Mouse (Mus musculus): ENCODE results near the gene Fam102a. TPM values are rescaled to one million over a fixed set of nuclear protein-coding genes. Genes with fewer than 3 reads are reported as not detected.

Fam102a gene
- polyA plus RNA-seq, 1 experiment, result 37.5 TPM

DNA sequence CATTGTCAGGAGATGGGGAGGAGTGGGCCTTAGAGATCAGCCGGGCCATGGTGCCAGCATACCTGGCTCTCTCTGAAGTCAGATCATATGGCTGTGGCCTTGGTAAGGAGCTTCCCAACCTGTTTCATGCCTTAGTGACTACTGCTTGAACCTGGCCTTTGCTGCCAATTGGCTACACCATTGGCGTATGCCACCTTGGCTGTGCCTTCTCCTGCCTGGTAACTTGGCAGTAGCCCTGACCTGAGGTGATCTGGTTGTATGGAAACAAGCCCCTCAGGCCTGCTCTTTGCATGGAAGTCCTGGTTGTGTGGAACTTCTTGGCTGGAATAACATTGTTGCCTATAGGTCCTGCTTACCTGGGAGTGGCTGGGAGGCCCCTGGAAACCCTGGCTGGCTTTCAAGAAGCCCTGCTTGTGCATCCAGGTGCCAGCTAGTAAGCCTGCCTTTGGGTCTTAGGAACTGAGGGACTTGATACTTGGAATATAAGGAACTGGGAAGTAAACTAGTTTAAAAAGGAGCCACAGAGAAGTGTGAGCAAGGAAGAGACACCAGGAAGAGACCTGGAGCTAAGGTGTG lies 6.3 kb downstream of the Fam102a start:
- no peak for DNase-seq (ENCODE audit: low read depth in 1 of 2, low spot score in 2 of 2)
- Histone ChIP-seq H3K36me3 (ENCODE audit: control insufficient read depth, insufficient read depth, low read length) (no peaks in the 10 kb centered on the region), H3K27me3 (ENCODE audit: control insufficient read depth, insufficient read depth, low read length) (no peaks in the 10 kb centered on the region), H3K4me1 (ENCODE audit: control insufficient read depth, insufficient read depth, insufficient read length) (peaks cover 38% of the 10 kb centered on the region), H3K27ac (ENCODE audit: insufficient read depth, low read length) (peak overlapping the region; percentile 93), H3K4me3 (ENCODE audit: extremely low read depth, insufficient read depth, insufficient read length) (no peak overlapping the region; the same call in 1 of the 2 replicates)
- 77% methylated on average over 2 of the region's 2 CpGs for WGBS
- TF ChIP-seq POLR2A (IDR thresholded peaks at IDR 0.05; ENCODE audit: low read depth, low read length) (no peak), CTCF (IDR thresholded peaks at IDR 0.05; ENCODE audit: extremely low read depth, insufficient read depth, insufficient read length, insufficient replicate concordance) (no peak)

DNA sequence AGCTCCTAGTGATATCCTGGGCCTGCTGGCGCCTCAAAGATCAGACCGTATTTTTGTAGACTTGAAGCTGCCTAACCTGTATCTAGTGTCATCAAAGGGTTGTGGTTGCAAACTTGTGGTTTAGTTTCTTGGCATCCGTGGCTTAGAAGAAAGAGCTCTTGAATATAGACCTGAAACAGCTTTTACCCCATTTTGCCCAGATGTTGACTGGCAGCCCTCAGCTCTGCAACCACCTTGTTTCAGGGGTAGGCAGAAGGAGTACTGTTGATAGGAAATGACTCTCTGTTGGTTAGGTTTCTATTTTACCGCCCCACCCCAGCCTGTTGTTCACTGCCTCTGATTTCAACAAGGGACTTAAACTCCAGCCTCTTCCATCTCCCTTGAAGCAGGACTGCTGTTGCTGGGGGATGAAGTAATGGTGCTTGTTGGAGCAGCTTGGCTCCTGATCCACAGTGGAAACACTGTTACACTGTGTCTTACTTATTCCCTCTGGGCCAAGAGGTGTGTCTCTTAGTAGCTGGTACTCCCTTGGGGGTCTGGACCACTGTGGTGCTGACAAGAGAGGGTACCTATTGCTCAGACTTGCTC lies 6.9 kb downstream of the Fam102a start:
- 18% methylated on average over 4 of the region's 4 CpGs for WGBS
- peaks cover 38% of the 10 kb centered on the region for H3K4me1 ChIP-seq (ENCODE audit: control insufficient read depth, insufficient read depth, insufficient read length)
- no peaks in the 10 kb centered on the region for H3K27me3 ChIP-seq (ENCODE audit: control insufficient read depth, insufficient read depth, low read length)
- 0 out of 2 replicates have a peak overlapping the region, but pooled peaks have one; percentile 2 for H3K4me3 ChIP-seq (ENCODE audit: extremely low read depth, insufficient read depth, insufficient read length)
- no peak for TF ChIP-seq CTCF (IDR thresholded peaks at IDR 0.05; ENCODE audit: extremely low read depth, insufficient read depth, insufficient read length, insufficient replicate concordance)
- H3K27ac ChIP-seq (ENCODE audit: insufficient read depth, low read length), result peak overlapping the region; percentile 93
- DNase-seq (ENCODE audit: low read depth in 1 of 2, low spot score in 2 of 2), result peak; percentile 27 to 70
- H3K36me3 ChIP-seq (ENCODE audit: control insufficient read depth, insufficient read depth, low read length), result no peaks in the 10 kb centered on the region

DNA sequence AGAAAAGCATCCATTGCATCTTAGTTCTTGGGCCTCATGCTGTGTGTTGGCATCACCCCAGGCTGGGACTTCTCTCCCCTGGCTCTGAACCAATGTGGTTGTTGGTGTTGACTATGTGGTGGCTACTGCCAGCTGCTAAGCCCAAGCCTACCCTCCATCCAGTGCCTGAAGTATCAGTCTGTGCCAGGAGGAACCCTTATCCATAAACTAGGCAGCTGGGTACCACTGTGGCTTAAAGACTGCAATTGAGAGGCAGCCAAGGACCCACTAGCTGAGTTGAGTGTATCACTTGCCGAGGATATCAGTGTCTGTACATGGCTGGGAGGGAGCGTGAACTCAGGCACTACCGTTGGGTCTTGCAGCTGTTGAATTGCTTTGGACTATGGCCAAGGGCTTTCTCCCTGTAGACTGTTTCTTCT lies 7.9 kb downstream of the Fam102a start:
- H3K36me3 ChIP-seq (ENCODE audit: control insufficient read depth, insufficient read depth, low read length), result no peaks in the 10 kb centered on the region
- DNase-seq (ENCODE audit: low read depth in 1 of 2, low spot score in 2 of 2), result no peak
- WGBS, result 43% methylated on average over 3 of the region's 3 CpGs
- no peaks in the 10 kb centered on the region for H3K27me3 ChIP-seq (ENCODE audit: control insufficient read depth, insufficient read depth, low read length)
- no peak overlapping the region for H3K4me3 ChIP-seq (ENCODE audit: extremely low read depth, insufficient read depth, insufficient read length)
- peaks cover 36% of the 10 kb centered on the region for H3K4me1 ChIP-seq (ENCODE audit: control insufficient read depth, insufficient read depth, insufficient read length)
- TF ChIP-seq CTCF (IDR thresholded peaks at IDR 0.05; ENCODE audit: extremely low read depth, insufficient read depth, insufficient read length, insufficient replicate concordance) (no peak), POLR2A (IDR thresholded peaks at IDR 0.05; ENCODE audit: low read depth, low read length) (no peak)
- peak overlapping the region; percentile 93 for H3K27ac ChIP-seq (ENCODE audit: insufficient read depth, low read length)

DNA sequence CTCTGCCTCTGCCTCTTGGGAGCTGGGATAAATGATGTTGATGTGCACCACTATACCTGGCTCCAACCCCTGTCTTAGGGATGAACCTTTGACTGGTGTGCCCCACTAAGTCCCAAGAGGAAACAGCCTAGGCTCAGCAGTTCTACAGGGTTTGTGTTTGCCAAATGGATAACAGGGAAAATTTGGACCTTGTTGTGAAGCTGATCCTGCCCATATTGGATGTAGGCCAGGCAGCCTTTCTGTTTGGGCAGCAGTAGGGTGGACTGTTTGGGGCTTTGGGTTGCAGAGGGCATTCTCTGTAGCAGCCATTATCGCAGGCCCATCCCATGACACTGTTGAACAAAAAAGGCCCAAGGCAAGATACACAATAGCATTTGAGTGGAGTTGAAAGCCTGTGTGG lies 11.8 kb downstream of the Fam102a start:
- WGBS, result 97% methylated on average over 1 of the region's 1 CpGs
- H3K27ac ChIP-seq (ENCODE audit: insufficient read depth, low read length), result no peak overlapping the region
- no peak for TF ChIP-seq POLR2A (IDR thresholded peaks at IDR 0.05; ENCODE audit: low read depth, low read length)
- TF ChIP-seq CTCF (IDR thresholded peaks at IDR 0.05; ENCODE audit: extremely low read depth, insufficient read depth, insufficient read length, insufficient replicate concordance), result no peak
- H3K4me3 ChIP-seq (ENCODE audit: extremely low read depth, insufficient read depth, insufficient read length), result no peak overlapping the region
- H3K36me3 ChIP-seq (ENCODE audit: control insufficient read depth, insufficient read depth, low read length), result no peaks in the 10 kb centered on the region
- H3K4me1 ChIP-seq (ENCODE audit: control insufficient read depth, insufficient read depth, insufficient read length), result peaks cover 25% of the 10 kb centered on the region
- H3K27me3 ChIP-seq (ENCODE audit: control insufficient read depth, insufficient read depth, low read length), result no peaks in the 10 kb centered on the region
- no peak for DNase-seq (ENCODE audit: low read depth in 1 of 2, low spot score in 2 of 2)

DNA sequence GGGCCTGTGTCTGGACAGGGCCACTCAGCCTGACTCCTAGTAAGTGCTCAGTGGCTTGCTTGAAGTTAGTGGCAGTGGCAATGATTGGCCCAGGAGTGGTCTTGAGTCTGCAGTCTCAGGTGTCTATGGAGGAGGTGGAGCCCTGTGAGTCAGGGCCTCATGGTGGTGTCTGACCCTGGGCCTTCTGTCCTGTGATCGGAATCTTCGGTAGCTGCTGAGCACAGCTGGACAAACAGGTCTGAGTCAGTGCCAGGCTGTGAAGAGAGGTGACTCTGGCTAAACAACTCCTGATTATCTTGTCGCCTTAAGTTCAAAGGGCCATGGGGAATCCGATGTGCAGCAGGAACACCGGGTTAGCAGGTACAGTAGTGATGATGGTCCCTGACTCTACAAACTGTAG lies 12.2 kb downstream of the Fam102a start:
- Histone ChIP-seq H3K27ac (ENCODE audit: insufficient read depth, low read length) (no peak overlapping the region; the same call in 1 of the 2 replicates), H3K4me1 (ENCODE audit: control insufficient read depth, insufficient read depth, insufficient read length) (peaks cover 21% of the 10 kb centered on the region), H3K4me3 (ENCODE audit: extremely low read depth, insufficient read depth, insufficient read length) (no peak overlapping the region), H3K36me3 (ENCODE audit: control insufficient read depth, insufficient read depth, low read length) (no peaks in the 10 kb centered on the region), H3K27me3 (ENCODE audit: control insufficient read depth, insufficient read depth, low read length) (no peaks in the 10 kb centered on the region)
- WGBS, result 92% methylated on average over 5 of the region's 5 CpGs
- TF ChIP-seq CTCF (IDR thresholded peaks at IDR 0.05; ENCODE audit: extremely low read depth, insufficient read depth, insufficient read length, insufficient replicate concordance) (no peak), POLR2A (IDR thresholded peaks at IDR 0.05; ENCODE audit: low read depth, low read length) (no peak)
- no peak for DNase-seq (ENCODE audit: low read depth in 1 of 2, low spot score in 2 of 2)

DNA sequence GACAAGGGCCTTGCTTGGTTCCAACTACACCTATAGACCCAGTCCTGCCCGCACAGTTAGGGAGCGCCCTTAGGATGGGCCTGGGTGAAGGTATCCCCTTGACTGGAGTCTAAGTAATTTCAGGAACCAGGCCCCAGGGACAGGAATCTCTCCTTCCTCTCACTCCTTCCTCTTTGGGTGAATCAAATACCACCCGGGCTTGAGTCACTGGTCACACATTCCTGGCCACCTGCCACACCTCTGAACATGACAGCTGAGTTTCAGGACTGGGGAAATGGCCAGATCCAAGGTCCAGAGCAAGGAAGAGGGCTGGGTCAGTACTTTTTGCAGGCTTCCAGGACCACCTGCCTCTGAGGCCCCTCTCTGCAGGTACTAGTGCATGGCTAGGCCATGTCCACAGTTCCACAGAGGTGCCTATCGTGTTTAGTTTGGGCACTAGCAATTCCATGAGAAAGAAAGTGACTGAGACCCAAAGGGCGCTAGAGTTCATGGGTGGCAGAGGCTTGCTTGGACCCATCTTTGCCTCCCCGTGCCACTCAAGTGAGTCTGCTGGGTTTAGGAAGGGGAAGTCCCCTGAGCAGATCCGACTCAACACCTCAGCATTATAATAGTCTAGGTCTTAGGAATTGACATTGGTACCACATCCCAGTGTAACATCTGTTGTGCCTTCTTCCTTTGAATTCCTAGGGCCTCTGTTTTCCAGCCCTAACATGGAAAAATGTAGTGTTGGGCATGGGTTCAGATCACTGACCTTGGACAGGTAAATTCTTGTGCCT lies 13.0 kb downstream of the Fam102a start:
- peaks cover 17% of the 10 kb centered on the region; the same call in 1 of the 2 replicates for H3K4me1 ChIP-seq (ENCODE audit: control insufficient read depth, insufficient read depth, insufficient read length)
- TF ChIP-seq POLR2A (IDR thresholded peaks at IDR 0.05; ENCODE audit: low read depth, low read length) (no peak), CTCF (IDR thresholded peaks at IDR 0.05; ENCODE audit: extremely low read depth, insufficient read depth, insufficient read length, insufficient replicate concordance) (no peak)
- H3K4me3 ChIP-seq (ENCODE audit: extremely low read depth, insufficient read depth, insufficient read length), result no peak overlapping the region
- H3K27ac ChIP-seq (ENCODE audit: insufficient read depth, low read length), result no peak overlapping the region
- DNase-seq (ENCODE audit: low read depth in 1 of 2, low spot score in 2 of 2), result no peak
- 62% methylated on average over 7 of the region's 7 CpGs for WGBS
- no peaks in the 10 kb centered on the region for H3K36me3 ChIP-seq (ENCODE audit: control insufficient read depth, insufficient read depth, low read length)
- no peaks in the 10 kb centered on the region for H3K27me3 ChIP-seq (ENCODE audit: control insufficient read depth, insufficient read depth, low read length)
